Mouse (Mus musculus) 3134 (cell line): ENCODE data around the gene Otulin.

Experiments used
- DNase-seq: peaks from one replicate; pipeline ENCODE4 v3.0.0-alpha.2; 2011; ENCODE audit warnings: low spot score; ENCODE audit not compliant: insufficient read length; ENCODE audit errors: extremely low read depth

Otulin gene

GRCm38 (mm10) chr15:27630601-27631383 lies at the start of gene Otulin:
Gene Otulin (minus strand): TSS chr15:27630693.
- DNase-seq: peak; percentile 96

DNA sequence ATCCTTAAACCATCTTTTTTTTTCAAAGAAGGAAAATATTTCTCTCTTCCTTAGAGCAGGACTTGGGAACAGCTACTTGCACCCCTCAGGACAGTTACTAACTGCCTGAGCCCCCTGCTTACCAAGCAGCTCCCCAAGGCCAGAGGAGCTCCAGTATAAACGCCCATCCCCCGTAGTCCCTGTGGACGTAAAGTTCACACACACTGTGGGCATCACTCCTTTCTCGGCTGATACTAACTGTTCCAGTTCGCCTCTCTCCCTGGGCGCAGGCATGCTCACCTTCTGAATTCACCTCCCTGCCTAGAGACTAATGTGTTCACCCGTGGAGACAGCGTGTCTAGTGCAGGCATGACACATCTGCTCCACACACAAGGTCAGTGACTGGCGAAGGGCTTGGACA lies 48.0 kb upstream of the Otulin start:
- no peak for DNase-seq

DNA sequence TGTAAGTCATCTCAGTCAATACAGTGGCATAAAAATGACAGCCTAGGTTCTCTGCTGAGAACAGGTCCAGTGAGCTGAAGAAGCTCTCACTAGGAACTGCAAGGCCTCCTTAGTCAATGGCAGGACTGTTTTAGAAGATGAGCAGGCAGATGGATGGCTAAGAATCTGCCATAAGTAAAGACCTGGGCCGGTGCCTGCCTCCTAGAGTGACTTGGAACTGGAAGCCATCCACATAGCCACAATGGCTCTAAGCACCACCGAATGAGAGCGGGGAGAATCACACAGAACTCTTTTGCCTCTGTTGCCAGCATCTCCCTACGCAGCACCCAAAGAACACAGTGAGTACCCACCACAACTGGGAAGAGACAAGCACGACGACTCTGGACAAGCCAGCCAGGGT lies 47.3 kb upstream of the Otulin start:
- no peak for DNase-seq

DNA sequence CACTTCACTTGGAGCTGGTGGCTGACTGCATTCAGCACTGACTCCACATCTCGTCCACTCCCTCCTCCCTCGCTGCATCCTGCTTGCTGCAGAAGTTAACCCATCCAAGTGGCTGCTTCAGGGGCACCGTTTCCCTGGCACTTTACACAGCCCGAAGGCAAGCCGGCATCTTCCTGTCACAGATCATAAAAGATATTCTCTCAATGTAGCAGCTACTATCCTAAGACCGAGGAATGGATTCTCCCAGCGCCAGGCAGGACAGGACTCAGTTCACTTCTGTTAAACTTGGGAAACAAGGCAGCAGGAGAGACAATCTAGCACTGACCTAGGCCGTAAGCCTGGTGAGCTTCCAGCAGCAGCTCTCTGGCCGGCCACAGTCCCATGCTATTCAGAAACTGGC lies 45.7 kb upstream of the Otulin start:
- DNase-seq: no peak

DNA sequence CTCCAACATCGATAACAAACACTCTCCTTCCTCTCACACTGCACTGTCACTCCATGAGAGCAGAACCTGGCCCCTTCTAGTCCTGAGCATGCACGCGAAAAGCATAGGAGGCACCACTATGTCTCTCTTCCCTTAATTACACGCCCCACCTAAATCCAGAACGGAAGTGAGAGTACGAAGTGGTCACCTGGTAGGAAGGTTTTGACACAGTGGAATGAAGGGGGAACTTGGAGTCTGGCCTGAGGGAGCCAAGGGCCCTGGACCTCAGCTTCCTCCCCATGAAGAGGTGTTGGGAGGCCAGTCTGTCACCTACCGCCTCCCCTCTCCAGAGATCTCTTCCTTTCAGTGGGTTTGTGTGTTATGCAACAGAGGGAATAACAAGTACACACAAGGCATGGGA lies 44.6 kb upstream of the Otulin start:
- DNase-seq: no peak

- DNase-seq: no peak
These were observed 43.5 kb upstream of the Otulin start for GRCm38 (mm10) chr15:27674041-27674440.

GRCm38 (mm10) chr15:27673151-27673550 lies 42.7 kb upstream of the Otulin start:
- no peak for DNase-seq

- DNase-seq: no peak
These were observed 41.8 kb upstream of the Otulin start for GRCm38 (mm10) chr15:27672259-27672658.

DNA sequence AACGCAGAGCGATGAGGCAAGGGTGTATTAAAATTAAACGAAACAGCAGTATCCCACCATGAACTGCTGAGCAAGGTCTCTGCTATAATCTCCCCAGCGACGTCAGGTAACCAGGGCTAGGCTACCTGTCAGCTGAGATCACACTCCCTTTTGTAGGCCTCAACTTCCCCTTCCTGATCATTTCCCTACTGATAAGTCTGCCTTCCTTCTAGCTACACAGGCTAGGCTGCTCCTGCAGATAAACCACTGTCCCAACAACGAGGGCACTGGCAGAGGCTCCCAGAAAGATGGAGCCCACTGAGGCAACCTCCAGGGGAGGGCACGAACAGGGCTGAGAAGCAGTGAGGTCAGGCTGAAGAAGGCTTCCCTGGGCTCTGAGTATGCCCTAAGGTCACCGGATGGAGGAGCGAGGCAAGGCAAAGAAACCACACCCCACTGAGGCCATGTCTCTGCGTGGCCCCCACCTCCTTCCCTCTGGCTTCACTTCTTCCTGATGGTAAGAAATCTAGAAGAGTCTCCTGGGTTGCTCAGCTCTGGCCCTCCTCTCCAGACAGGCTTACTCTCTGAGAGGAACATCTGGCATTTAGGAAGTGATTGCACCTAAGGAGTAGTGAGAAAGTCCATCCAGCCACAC lies 41.2 kb upstream of the Otulin start:
- DNase-seq: no peak

DNA sequence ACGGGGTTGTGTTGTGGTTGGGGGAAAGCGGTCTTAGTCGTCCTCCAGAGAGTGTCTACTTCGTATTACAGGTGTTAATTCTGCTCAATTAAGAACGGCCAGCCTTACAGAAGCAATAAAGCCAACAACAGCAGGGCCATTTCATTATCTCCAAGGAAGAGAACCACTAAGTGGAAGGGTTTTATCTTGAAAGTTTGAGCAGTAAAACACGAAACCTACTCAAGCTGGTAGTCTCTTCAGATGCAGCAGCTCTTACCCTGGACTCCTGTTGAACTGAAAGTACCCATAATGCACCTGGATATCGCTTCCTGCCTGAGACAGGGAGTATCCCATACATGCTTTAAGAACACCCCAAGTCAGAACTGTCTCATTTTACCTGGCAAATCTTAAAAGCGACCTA lies 40.2 kb upstream of the Otulin start:
- no peak for DNase-seq

DNA sequence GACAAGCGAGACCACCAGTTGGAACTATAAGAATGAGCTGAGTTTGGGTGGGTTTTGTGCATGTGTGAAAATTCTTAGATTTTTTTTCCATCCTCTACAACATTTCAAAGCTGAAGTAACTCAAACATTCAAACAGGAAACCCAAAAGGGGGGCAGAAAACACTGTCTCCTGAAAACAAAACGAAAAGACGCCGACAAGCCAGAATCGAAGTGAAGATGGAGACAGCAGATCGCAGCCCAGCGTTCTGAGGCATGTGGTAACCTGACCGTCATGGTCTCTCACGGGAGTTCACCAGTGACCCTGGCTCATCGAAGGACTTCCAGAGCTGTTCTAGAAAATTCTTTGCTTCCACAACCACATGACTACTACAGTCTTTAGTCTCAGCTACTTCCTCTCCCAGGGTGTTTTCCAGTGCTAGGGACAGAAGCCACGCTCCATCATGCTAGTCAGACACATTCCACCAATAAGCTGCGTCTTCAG lies 39.5 kb upstream of the Otulin start:
- DNase-seq: no peak

DNA sequence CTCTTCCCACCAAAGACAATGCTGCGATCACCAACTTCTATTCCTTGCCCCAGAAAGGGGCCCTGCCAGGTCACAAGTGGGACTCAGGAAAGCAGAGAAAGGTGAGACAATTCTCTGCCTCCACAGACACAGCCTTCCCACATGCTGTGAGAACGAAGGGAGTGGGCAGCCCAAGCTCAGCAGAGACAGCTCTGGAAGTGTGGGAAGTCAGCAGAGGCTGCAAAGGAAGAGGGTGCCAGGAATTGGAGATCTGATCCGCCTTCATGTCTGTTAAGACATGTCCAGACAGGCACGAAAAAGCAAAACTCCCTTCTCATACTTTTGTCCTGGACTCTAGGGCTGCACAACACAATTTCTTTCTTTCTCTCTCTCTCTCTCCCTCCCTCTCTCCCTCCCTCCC lies 38.8 kb upstream of the Otulin start:
- no peak for DNase-seq

GRCm38 (mm10) chr15:27668557-27668956 lies 38.1 kb upstream of the Otulin start:
- no peak for DNase-seq

GRCm38 (mm10) chr15:27668001-27668461 lies 37.5 kb upstream of the Otulin start:
- DNase-seq: no peak

DNA sequence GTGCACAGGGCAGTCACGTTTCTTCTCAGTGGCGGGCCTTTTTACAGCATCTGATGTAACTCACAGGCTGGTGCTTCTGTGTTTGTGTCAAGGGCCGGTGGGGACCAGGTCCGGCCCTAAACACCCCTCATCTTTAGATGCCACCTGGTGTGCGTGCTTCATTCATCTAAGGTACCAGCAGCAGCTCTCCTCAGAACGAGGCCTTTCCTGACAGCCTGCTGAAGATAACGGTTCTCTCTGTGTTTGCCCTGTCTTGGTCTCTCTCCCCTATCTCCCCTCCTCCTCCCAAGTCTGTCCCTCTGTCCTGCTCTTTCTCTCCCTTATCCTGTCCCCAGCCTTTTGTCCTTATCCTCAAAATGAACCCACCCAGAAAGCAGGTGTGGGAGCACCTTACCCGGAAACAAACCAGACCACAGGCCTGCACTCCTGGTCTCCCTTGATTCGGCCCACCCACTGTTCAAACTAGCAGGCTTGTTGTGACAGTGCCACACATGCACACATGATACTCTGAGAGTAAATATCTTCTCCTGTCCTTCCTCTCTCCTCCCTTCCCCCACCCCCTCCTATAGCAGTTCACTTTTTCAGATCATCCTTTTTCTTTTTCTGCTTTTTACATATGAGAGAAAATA lies 36.5 kb upstream of the Otulin start:
- no peak for DNase-seq

GRCm38 (mm10) chr15:27665392-27665911 lies 35.0 kb upstream of the Otulin start:
- peak; percentile 19 for DNase-seq

GRCm38 (mm10) chr15:27664126-27664525 lies 33.6 kb upstream of the Otulin start:
- DNase-seq: no peak

DNA sequence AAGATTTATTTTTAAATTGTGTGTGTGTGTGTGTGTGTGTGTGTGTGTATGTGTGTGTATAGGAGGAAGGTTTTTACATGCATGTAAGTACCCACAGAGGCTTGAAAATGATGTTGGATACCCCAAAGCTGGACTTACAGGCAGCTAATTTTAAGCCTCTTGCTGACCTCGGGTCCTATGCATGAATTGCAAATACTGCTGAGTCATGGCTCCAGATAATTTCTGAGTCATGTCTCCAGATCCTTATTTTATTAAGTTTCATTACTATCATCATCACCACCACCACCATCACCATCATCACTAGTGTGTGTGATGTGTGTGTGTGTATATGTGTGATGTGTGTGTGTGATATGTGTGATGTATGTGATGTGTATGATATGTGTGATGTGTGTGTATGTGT lies 32.2 kb upstream of the Otulin start:
- DNase-seq: no peak

- no peak for DNase-seq
These were observed 31.2 kb upstream of the Otulin start for GRCm38 (mm10) chr15:27661696-27662095.

DNA sequence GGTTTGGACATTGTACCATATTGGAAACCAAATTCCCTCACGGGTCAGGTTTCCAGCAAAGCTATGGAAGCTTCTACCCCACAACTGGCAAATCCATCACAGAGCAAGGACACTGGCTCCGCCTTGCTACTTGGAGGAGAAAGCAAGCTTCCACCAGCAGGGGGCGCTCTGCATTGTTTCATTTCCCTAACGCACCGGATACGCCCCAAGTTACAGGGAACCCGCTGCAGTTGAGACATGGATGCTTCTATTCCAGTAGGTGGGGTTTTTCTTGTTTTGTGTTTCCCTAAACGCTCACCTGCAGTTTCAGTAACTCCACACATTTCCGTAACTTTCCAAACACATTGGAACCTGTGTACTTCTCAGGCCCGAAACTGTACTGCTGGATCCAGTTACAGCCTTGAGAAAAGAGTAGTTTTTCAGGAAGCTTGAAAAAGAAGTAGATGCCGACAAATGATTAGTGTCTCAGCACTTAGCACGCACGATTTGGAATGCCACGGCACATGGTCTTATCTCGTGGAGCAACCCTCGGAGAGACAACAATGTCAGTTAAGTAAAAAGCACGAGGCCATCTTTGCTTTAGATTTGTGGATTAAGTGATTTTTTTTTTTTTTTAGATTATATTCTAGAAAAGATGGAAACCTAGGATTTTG lies 29.2 kb upstream of the Otulin start:
- DNase-seq: peak; percentile 21

DNA sequence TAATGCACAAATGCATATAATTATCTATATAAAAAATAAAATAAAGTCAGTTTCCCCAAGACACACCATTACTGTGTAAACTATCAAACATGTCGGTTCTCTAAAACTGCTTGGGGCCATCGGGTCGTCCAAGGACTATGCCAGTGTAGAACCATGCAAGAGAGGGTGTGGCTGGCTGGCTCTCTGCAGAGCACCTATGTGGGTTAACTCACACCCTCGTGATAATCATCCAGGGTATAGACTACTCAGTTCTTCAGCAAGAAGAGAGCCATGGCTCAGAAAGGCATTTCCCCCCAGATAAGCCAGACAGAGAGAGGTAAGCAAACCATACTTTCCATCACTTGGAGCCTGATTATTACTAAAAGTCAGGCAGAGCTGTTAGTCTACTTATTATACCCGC lies 28.6 kb upstream of the Otulin start:
- DNase-seq: no peak
